Mouse (Mus musculus): Measurements from ENCODE around the gene Mbl2.

- TF ChIP-seq CTCF (IDR thresholded peaks at IDR 0.05; ENCODE audit: extremely low read depth, insufficient read depth, low read length): no peak
- TF ChIP-seq POLR2A (IDR thresholded peaks at IDR 0.05; ENCODE audit: extremely low read depth, insufficient read depth, low read length): no peak
Measured at GRCm38 (mm10) chr19:30206981-30207380, 25.8 kb upstream of the Mbl2 start.

Measured in cortical plate, adult 2 months (tissue).